Mouse (Mus musculus) gastrocnemius, adult 18-20 months (tissue): ENCODE measurements around the gene Cdc14a. TPM values are rescaled to one million over a fixed set of nuclear protein-coding genes. Genes with fewer than 3 reads are reported as not detected.
A peak's percentile ranks its signal among the peaks of the same experiment; 100 is the strongest.

ENCODE experiments used
- DNase-seq: peaks from one replicate; pipeline ENCODE4 v3.0.0; 2021; ENCODE audit warnings: low spot score
- total RNA-seq, 2 experiments: library from RNA; stranded (reverse); gene quantifications; 2 replicates each; pipeline ENCODE4 v1.2.3; 2021

Cdc14a gene
- total RNA-seq, 2 experiments from 2014 or later: 9.4 to 16.7 TPM

DNA sequence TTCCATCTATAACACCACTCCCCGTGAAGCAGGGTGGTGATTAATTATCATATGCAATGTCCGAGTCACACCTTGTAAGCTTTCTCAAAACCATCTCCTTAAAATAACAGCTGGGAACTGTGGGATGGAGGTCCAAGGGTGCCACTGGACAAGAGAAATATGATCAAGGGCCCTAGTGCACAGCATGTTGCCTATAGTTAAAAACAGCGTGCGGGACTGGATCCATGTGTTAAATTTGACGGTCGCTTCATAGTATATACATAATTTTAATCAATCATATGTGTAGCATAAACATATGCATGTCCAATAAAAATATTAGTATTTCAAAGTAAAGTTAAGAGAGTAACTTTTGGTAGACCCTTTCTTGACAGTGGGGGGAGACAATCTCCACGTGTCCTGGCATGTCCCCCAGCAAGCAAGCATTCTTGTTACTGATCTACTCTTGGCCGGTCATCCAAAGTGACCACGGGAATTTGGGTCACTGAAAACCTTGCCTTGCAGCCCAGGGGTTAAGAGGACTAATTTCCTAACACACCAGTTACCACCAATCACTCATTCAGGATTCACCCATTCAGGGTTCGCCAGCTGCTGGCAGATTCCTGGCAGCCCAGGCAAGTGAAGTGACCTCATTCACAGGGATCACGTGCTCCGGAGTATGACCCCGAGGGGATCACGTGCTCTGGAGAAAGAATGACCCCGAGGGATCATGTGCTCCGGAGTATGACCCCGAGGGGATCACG is 94.6 kb downstream of the Cdc14a start:
- DNase-seq: peak; percentile 41

DNA sequence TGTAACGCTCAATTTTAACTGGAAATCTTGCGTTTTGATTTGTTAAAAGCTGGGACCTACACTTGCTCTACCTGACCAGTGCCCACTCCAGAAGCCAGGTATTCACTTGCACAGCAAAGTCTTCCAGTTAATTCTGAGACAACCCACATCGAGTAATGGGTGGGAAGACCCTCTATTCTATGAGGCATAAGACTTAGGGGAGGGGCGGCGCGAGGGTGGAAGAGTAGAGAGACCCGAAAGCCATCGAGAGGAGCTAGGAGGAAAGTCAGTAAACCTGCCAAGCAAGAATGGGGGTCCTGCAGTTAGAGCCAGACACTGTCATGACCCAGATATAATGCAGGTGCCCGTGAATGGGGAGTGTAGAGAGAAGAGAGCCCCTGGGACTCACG is 96.2 kb downstream of the Cdc14a start:
- DNase-seq: no peak

DNA sequence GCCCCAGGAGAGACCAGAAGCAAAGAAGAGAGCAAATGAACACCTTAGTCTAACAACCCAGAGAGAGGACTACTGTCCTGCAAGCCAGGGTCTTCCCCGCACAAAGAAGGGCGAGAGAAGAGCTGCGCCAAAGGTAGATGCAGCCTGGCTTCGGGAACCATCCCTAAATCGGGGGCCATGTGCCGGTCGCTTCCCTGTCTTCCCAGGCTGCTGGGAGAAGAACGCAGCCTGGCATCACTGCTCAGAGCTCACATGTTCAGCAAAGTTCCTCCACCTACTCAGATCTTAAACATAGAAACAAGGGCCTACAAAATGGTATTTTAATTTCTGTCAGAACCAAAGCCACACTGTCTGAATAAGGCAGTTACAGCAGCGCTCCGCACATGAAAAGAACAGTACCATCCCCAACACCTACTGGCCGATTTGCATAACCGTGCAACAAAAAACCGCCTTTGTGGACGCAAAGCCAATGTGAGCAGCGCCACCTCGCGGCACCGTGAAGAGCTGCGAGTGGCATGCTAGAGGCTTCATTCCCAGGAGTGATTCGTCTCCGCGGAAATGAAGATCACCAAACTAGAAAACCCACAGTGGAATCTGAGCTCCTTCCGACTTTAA is 96.7 kb downstream of the Cdc14a start:
- DNase-seq: peak; percentile 81

DNA sequence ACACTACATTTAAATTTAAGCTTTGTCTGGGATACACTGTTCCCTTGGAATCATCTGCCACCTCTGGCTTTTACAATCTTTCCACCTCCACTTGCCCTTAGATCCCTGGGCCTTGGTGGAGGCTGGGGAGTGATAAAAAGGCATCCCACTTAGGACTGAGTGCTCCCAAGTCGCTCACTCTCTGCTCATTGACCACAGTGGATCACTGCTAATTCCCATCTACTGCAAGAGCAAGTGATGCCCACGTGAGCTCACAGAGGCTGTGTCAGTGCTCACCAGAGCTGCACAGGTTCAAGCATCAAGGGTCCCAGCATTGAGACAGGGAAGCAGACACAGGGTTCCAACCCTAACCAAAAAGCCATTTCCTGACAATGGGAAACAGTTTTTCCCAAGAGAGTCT is 98.3 kb downstream of the Cdc14a start:
- DNase-seq: no peak

DNA sequence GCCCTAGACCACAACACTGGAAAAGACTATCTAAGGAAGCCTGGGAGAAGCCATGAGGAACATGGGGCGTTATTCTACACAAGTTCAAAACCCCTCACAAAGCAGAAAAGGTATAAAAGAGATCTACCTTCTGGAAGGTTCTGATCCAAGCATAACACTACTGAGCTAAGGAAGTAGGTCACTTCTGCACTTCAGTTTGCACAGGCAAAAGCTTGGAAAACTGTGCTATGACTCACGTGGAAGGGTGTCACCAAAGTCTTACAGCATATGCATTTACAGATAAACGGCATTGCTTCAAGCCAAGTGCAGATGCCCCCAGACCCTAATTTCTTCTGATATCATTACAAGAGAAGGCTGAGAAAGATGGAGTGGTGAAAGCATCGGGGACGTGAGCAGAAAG is 104.1 kb downstream of the Cdc14a start:
- DNase-seq: no peak

DNA sequence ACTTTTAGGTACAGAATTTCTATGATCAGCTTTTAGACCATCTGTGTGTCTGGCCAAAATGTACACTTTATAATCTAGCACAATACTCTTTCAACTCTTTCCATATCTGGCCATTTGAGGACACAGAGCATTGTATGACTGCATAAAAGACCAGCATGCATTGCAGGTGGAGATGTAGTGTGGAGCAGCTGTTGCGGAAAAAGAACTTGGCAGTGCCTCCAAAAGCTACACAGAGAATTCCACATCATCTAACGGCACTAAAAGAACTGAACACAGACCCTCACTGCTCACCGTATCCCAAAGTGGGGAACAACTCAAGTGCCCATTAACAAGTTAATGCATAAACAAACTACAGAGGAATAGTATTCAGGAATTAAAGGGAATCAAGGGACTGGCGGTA is 112.0 kb downstream of the Cdc14a start:
- no peak for DNase-seq

DNA sequence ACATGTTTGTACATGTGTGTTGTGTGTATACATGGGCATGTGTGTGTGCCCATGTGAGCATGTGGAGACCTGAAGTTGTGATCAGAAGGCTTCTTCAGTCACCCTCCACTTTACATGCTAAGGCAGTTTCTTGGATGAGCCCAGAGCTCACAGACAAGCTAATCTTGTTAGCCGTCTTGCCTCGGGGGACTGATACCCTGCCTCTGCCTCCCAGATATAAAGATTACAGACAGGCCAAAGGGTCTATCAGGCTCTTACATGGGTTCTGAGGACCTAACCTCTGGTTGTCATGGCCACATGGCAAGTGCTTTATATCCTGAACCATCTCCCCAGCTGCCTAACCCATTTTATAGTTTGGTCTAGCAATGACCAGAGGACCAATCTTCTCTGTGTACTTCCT is 112.7 kb downstream of the Cdc14a start:
- no peak for DNase-seq

DNA sequence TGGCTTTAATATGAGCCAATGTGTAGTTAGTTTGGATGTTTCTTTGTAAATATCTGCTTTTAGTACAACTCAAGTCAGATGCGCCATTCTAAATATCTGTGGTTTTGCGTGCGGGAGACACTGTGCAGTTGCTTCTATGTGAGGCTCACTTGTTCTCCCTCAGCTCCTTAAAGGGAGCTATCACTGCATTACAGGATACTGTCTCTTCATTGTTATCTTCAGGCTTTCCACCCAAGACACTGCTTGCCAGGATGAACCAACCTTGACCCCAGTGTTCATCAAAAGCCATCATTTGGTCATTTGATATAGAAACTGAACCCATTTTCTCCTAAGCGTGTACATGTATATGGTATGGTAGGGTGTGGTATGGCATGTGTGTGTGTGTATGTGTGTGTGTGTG is 113.2 kb downstream of the Cdc14a start:
- no peak for DNase-seq

DNA sequence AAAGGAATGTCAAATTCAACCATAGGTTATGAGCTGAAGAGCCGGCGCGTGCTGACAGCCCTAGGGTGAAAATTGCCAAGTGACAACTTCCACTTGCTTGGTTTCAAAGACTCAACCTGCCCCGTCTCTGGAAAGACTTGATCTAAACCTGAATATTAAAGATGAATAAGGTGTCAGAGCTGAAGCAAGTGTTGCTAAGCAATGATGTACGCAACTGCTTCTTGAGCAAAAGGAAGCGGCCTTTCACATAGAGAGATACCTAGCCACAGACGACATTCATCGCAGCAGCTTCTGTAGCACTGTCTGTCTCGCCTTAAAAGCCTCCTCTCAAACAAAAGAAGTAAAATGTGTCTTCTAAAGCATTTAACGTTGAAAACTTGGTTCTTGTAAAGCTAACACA is 113.8 kb downstream of the Cdc14a start:
- DNase-seq: no peak

DNA sequence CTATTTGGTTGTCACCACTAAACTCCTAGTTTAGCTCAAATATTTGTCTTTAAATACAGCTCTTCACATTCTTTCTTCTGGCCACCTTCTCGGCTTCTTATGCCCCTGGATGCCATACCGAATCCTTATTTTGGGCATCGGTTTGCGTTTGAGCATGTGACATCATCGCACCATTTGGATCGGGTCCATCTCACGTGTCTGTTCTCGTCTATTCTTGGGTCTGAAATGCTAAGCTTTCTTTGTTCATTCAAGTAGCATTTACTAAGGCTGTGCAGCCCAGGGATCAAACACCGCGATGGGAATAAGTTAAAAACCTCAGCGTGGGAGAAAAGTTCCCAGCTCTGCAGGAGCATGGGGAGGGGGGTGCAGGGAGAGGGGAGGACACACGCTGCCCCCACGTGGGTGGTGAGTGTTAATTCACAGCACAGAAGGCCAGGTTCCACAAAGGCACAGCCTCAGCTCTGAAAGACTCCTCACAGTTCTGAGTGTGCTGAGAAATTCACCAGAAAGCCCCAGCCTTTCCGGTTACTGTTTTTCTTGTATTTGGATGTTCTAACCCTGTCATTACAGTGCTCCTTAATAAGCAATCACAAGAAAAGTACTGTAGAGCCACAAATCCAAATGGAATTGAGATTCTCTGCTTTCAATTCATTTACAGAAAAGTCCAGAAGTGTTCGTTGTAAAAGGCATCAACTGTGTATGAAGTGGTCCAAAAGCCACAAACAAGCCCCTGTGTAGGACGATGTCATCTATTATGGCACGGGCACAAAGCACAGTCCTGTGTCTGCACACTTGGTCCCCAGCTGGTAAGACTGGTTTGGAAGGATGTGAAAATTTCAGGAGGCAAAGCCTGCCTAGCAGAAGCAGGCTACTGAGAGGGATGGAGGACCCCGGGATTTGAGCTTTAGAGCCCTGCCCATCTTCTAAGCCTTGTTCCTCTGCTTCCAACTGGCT is 118.8 kb downstream of the Cdc14a start:
- DNase-seq: no peak

DNA sequence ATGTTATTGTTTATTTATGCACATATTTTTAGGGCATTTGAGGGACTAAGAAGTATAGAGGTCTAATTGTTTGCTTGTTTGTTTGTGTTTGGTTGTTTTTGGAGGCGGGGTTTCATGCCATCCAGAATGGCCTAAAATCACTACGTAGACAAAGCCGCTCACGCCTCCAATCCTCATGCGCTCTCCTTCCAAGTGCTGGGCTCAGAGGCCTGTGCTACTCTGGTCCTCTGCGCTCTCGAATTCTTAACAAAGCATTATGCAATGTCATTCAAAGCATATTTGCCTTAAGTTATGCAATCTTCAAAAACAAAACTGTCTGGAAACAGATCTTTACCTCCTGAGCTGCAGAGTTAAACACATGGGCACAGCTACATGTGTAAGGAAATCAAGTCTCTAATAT is 121.3 kb downstream of the Cdc14a start:
- no peak for DNase-seq

DNA sequence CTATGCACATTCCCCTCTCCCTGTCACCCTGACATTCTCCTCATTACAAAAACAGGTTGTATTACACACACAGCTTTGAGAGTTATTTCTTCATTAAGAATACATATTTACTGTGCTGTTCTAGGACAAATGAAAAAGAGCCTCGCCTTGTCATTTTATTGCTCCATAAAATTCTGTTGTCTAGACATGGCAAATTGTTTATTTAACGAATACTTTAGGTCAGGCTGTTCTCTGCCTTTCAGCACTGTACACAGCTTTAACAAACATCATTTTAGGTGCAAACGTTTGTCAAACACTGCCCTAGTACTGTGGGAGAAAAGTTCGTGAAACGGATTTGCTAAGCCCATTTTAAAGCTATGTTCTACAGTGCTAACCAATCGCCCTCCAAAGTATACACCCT is 122.1 kb downstream of the Cdc14a start:
- DNase-seq: no peak

DNA sequence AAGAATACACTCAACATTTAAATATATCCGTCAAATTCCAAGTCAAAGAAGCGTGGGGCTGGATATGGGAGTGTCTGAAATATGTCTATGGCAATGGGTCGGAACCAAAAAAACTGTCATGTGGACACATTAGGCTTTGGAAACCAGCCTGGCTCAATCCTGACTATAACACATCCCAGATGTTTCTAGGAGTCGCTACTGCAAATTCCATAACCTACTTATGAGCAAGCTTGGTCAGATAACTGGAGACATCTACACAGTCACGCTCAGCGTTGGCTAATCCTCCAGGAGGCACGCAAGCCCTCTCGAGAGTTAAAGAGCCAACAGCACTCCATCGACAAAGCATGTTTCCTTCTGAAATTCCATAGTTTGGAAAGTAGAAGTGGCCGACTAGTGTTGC is 125.1 kb downstream of the Cdc14a start:
- no peak for DNase-seq

DNA sequence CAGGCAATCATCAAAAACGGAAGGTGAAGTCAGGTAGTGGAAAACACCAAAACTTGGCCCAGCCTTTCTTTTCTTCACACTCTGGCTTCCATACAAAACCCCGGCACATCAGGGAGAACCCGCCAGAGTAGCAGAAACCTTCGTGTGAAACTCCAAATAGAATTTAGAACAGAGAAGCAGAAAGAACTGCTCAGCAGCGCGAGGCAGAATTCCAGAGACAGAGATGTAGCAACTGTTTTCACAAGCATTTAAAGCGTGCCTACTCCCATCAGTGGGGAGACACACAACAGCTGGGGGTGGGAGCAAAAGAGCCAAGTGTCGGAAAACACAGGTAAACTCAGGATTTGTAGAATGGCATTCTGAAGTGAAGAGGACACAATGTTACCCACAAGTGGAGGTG is 125.8 kb downstream of the Cdc14a start:
- DNase-seq: no peak

DNA sequence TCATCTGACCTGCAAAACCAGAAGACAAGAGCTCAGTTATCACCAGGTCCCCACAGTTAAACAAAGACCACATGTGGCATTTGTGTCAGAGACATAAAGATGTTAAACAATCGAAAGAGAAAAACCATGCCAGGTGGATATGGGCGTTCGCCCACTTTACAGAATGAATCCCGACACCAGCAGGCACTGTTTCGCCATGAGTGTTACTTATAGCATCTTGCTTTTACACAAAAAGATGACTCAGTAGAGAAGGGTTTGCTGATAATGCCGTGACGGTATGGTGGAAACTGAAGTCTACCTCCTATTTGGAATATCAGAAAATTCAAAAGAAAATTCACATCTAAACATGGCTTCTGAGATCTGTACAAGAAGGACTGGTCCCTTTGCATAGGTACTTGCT is 126.7 kb downstream of the Cdc14a start:
- DNase-seq: no peak

DNA sequence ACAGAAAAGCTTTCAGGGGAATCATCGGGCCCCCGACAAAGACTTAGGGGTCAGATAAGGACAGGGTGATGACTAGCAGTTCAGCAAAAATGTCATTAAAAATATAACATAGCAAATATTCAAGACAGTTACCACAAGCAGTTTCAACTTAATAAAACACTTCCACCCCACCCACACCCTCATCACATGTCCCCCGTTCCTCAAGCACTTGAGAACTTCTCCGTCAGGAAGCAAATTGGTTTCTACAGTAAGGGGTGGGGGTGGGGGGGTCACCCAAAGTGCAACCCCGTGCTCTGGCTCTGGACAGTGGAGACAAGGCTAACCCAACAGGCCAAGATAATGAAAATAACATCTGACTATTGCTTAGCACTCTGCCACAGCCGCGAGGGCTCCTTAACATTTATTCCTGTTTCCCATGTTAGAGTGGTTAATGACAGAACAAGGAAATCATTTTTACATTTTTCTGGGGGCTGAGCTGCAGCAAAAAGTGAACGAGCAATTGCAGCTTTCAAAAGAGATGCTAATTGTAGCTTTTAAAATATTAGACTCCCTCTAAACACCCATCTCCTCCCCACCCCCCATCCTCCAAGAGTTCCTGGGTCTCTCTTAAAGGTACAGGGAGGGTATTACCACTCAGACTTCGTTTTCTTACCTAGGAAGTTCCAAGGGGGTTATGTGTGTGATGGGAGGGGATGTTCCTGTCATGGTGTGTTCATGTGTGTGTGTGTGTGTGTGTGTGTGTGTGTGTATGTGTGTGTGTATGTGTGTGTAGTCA is 133.6 kb downstream of the Cdc14a start:
- no peak for DNase-seq

DNA sequence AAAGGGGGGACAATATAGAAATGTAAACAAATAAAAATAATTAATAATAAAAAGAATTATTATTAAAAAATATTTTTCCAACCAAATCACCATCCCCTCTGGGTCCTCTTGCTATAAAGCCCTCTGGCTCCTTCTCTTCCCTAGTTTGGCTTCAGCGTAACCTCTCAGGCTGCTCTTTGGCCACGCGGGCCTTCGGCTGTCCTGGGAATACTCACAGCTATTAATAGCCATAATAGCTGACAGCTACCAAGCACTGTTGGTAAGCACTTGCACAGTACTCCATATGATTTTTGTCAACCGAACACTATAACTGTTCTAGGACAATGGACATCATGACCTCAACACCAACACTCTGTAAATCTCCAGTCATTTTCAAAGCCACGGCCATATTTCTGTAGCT is 135.0 kb downstream of the Cdc14a start:
- DNase-seq: peak; percentile 24

DNA sequence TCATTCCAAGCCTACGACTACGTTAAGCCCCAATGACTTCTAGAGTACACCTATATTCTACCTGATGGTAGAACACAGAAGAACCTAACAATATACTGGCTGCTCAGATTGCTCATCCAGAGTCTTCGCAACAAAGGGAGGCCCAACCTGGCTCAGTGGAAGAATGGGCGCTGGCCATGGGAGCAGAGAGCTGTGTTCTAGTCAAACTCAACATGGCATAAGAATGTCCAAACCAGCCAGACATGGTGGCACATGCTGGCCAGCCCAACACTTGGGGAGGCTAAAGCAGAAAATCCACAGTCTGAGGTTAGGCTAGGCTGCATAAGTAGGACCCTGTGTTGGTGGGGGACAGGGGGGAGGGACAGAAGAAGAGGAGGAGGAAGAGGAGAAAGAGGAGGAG is 139.1 kb downstream of the Cdc14a start:
- DNase-seq: no peak

DNA sequence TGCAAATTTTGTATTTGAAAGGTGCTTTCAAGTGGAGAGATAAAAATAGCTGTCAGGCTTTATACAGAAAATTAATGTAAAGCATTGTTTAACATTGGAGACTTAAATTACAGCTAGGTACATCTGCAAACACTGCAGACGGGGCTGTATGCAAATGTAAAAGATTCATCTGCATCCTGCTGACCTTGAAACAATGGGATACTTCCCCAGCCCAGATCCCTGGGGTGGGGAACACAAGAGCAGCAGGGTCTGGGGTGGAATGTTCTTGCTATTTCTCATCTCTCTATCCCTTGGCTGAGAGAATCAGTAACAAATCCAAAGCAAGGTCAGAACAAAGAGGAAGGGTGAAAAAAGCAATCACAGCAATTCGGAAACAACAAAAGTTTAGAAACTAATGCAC is 139.8 kb downstream of the Cdc14a start:
- no peak for DNase-seq

DNA sequence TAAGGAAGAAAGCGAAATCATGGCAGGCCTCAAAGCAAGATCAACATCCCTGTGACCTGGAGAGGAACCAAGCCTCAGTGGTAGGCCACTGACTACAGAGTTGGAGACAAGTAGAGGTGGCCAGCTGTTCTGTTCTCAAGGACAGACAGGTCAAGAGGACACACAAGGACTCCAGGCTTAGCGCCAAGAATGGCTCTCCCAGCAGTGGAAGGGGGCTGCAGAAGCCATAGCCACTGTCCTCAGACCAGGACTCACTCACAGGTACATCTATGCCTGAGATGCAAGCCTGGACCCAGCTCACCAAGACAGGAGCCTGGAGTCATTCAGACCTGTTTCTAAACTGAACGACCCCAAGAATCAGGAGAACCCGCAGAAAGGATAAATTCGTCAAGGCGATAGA is 142.2 kb downstream of the Cdc14a start:
- DNase-seq: no peak

DNA sequence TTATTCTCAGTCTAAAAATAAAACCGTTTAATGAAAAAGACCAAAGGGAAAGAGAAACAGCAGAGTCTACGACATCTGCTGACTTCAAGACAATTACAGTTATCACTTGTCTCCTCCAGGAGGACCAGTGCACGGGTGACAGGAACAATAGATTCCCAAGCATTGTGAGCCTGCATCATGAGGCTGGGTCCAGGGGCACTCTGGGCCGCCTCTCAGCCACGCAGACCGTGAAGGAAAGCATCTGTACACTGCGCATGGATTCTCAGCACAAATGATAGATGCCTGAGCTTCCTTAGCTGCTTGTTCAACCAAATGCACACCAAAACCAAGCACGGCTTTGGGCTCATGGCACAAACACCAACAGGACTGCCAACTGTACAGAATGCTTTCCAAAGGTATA is 146.7 kb downstream of the Cdc14a start:
- DNase-seq: no peak

DNA sequence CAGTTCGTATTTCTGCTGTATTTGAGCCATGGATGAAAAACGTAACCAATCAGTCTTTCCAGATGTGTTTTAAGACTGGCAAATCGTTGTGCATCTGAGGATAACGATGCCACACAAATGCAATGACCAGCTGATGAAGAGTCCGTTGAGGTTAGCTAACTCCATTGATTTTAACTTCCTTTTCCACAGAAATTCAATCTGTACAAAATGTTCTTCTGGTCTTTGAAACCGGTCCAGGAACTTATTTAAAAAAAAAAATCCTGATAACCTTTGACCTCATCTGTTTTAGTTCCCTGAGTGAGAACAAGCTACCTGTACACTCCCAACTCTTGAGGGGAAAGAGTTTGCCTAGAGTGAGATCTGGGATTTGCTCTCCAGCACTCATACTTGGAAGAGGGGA is 152.2 kb downstream of the Cdc14a start:
- no peak for DNase-seq
